Mouse (Mus musculus) heart, postnatal 36 days (tissue): ENCODE measurements around the gene Ccdc77. TPM values are rescaled to one million over a fixed set of nuclear protein-coding genes. Genes with fewer than 3 reads are reported as not detected.
"Not testable (repeated sequence)": the region's sequence is repeated elsewhere in the genome, so short reads cannot be mapped to it uniquely, and the experiment has no call there.

Experiments used
- DNase-seq, 2 experiments: peaks; one replicate each; pipeline ENCODE4 v3.0.0; 2021 to 2022
- intact Hi-C: fragments of 180-260 bp; cut with DNase I; formaldehyde crosslinking; loops from one replicate; pipeline ENCODE4 v1.15.1; 2025
- total RNA-seq, 2 experiments: library from RNA; stranded (reverse); gene quantifications; 2 replicates each; pipeline ENCODE4 v1.2.3; 2021

Gene Ccdc77
- total RNA-seq, 2 experiments from 2014 or later: 4.1 to 5.8 TPM

- no peak for DNase-seq
- intact Hi-C loops: no loop called here
Measured at GRCm38 (mm10) chr6:120318303-120318940, 45.8 kb downstream of the Ccdc77 start.

DNA sequence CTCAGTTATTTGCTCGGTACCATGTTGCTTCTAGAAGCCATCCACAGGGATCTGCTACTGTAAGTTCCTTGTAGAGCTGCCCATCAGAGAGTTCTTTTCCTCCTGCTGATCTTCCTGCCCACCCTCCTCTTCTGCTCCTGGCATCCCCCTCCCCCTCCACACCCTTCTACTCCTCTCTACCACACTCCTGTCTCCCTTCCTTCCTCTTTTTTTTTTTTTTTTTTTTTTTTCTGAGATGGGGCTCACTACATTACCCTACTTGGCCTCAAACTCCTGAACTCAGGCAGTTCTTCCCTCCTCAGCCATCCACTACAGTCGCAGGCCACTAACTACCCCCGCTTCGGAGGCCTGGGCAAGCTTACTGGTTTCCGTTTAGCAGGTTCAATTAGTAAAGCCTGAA, 51.7 kb downstream of the Ccdc77 start:
- DNase-seq: no peak
- intact Hi-C loops: no loop called here

DNA sequence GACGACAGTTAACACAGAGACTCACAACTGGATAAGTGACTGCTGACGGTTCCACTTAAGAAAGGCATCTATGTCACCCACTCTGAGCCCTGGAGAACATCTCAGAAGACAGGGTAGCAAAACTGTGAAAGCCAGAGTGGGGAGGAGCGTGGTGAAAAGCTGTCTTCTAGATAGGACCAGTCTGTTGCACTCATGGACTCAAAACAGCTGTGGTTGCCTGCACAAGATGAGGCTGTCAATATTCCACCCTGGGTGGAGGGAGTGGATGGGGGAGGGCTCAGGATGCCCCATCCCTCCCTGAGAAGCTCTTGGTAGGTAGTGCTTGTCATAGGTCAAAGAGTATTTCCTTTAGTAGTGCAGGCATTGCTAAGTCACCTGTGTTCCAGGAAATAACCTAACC, 54.4 kb downstream of the Ccdc77 start:
- intact Hi-C loops: no loop called here

DNA sequence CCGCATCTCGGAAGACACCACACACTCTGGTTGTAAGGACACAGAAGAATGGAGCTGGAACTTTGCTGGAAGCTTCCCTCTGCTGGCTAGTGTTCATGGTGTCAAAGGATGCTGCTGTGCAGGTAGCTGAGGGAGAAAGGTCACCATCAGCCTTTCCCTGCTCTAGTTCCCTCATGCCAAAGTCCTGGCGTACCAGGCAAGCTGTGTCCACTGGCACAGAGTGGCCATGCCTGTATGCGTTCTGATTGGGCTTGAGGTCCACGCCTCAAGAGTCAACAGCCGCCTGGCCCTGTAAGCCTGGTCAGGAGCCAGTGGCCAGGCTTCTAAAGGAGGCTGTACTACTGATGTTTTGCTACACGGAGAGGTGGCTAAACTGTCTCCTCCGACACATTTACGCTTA, 54.8 kb downstream of the Ccdc77 start:
- no peak for DNase-seq
- intact Hi-C loops: no loop called here

More for the DNA sequence above, 54.4 kb downstream of the Ccdc77 start:
- no peak for DNase-seq

DNA sequence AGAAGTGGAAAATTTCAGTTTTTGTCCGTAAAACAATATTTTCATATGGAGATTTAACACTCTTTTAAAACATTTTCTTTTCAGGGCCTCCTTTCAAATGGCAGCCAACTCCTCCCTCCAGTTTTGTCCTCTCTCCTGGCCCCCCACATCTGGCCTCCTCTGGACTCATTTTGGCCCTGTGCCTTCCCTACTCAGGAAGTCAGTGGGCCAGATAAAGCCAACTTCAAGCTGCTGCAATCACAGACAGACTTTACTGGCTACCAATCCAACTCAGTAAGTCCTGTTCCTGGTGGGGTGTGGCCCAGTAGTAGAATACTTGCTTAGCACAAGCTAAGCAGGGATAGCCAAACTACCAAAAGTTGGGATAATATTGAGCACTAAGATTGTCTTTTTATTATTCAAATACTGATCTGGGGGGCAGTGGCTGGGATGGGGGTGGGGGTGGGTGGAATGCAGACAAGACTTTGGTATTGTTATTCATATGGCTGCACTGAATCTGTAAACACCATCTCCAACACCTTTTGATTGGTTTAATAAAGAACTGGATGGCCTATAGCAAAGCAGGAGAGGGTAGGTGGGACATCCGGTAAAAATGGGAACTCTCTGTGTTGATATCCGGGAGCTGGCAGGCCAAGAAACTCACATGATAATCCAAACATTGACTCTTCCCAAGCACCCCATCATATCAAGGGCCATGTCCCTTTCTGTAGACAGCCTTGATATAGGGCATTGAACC, 57.1 kb downstream of the Ccdc77 start:
- DNase-seq: no peak
- intact Hi-C loops: no loop called here

DNA sequence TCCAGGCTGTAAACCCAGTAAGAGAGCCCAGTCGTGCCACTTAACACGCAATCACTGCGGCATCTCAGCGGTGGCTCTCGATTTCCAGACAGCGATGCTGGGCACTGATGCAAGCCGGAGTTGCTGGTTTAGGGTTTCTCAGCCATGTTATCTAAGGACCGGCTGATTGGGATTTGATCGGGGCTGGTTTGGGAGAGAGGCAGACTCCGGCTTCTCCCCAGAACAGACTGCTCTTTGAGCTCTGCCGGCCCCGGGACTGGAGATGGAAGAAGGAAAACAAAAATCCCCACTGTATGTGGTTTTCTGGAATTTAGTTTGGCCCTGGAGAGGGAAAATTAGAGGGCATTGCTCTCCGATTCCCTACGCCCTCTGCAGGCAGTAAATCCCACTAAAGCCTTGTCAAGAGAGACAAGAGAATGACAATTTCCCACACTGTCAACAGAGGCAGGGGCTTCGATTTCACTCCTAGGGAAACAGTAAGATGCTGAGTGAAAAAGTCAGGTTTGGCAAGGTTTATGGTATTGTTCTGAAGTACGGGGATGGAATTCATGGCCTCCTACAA, 61.3 kb downstream of the Ccdc77 start:
- intact Hi-C loops: no loop called here

DNA sequence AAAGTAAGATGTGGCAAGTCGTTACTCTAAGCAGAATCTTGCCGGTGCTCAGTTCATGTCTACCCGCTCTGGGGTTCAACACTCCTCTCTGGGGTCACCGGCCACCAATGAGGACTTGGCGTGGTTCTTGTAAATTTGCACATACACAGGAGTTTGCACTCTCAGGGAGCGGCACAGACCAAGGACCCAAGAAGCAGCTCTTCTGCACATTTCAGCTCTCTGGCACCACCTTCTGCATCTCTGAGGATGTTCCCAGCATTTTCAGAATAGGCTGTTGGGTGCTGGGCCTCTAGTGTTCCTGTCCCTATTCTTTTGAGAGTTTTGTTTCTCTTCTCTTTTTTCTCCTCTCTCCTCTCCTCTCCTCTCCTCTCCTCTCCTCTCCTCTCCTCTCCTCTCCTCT, 63.0 kb downstream of the Ccdc77 start:
- intact Hi-C loops: loop anchor here (1.0 kb wide), 1 partner anchor 79 kb away; no protein-coding TSS in a partner anchor
- DNase-seq: peak; percentile 13 to 16

More for the DNA sequence above, 61.3 kb downstream of the Ccdc77 start:
- DNase-seq: peak in 1 of 2 experiments; percentile 10

DNA sequence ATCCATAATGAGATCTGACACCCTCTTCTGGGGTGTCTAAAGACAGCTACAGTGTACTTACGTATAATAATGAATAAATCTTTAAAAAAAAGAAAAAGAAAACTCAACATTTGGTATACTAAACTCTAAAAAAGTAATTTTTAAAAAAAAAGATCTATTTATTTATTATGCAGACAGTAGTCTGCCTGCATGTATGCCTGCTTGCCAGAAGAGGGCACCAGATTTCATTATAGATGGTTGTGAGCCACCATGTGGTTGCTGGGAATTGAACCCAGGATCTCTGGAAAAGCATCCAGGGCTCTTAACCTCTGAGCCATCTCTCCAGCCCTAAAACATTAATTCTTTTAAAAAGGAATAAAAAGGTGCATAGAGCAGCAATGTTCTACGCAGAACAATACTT, 67.6 kb downstream of the Ccdc77 start:
- DNase-seq, intact Hi-C loops: not testable (repeated sequence)

- no peak for DNase-seq
- intact Hi-C loops: no loop called here
Measured at GRCm38 (mm10) chr6:120294785-120295133, 69.4 kb downstream of the Ccdc77 start.

DNA sequence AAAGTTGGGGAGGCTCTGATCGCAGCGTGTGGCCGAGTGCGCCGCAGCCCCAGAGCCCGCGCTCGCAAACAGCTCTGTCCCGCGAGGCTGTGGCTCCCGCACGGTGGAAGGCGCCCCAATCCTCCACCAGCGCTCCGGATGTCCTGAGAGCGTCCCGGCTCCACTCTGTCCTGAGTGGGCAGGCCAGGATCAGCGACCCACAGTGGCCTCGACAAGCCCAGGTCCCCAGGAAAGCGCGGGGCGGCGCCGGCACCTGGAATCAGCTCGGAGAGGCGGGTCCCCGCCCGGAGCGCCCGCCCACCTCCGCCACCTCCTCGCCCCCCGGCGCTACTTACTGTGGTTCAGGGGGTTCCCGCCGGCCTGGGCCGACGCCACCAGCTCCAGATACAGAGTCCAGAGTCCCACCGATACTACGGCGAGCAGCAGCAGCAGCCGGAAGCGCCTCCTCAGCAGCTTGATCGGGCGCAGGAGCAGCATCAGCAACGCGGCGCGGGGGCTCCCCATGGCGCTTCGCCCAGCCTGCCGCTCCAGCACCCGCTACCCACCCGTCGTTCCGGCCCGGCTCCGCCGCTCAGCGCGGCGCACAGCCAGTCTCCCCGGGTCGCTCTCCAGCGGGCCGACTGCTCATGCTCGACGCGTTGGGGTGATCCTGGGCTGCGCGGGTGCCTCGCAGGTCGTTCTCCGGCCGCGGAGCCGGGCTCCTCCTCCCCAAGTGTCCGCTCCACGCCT, 70.0 kb downstream of the Ccdc77 start, which contains the start of the genes D330020A13Rik and B4galnt3:
TSS of gene D330020A13Rik (plus strand) at position 309 of the 729 bp plus-strand sequence.
TSS of gene B4galnt3 (minus strand) at position 504 of the 729 bp plus-strand sequence.
- intact Hi-C loops: no loop called here
- no peak for DNase-seq

DNA sequence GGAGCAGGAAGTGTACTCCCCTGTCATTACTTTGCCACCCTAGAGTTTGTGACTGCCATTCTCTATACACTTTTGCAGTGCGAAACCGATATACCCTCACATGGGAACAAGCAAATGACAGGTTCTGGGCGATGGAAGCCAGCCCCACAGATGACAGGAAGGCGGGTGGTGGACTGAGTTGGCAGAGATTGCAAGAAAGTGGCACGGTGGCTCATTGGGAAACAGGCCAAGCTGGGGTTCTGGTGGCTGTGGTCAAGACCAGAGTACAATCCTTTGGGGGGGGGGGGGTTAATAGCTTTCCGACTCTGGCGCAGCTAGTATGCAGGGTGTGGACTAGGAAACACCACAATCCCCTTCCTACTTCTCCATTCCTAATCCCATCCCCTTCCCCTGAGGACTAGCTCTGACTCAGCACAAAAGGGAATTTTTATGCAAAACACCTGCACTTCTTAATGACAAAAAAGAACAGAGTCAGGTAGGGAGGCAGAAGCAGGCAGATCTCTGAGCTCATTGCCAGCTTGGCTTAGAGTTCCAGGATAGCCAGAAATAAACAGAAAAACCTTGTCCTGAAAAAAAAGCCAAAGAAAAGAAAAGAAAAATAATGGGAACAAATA, 72.7 kb downstream of the Ccdc77 start:
- no peak for DNase-seq
- intact Hi-C loops: no loop called here

GRCm38 (mm10) chr6:120289430-120289829, 74.7 kb downstream of the Ccdc77 start:
- intact Hi-C loops: no loop called here
- no peak for DNase-seq

DNA sequence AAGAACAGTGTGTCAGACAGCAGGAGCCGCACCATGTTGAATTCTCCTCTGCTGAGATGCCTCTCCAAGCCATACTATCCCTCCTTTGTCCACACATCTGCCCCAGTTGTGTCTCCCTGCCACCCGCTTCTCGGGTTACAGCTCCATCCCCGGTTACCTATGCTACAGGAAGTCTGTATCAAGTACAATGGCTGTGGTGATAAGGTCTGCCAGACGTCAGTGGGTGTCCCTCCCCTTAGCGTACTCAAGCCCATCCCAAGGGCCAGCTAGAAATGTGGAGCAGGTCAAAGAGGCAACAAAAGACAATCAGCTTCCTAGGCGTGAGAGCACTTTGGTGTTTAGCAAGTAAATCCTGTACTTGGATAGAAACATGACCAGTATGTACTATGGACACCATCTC, 75.6 kb downstream of the Ccdc77 start:
- DNase-seq: no peak
- intact Hi-C loops: no loop called here

DNA sequence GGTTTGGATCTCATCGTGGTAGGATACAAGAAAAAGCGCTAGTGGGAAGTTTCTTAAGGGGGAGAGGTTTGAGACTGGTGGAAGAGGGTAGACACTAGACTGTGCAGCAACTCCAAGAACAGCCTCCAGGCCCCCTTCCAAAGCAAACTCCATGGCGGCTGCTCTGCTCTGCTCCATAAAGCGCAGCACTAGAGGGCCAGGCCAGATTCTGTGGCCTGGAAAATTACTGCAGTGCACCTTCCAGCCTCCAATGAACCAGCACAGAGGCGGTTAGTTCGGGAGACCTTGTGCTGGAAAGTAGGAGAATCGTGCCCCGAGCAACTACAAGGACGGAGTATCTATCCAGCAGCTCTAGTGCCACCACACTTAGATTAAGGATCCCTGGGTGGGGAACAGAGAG, 76.9 kb downstream of the Ccdc77 start:
- intact Hi-C loops: no loop called here
- DNase-seq: no peak

DNA sequence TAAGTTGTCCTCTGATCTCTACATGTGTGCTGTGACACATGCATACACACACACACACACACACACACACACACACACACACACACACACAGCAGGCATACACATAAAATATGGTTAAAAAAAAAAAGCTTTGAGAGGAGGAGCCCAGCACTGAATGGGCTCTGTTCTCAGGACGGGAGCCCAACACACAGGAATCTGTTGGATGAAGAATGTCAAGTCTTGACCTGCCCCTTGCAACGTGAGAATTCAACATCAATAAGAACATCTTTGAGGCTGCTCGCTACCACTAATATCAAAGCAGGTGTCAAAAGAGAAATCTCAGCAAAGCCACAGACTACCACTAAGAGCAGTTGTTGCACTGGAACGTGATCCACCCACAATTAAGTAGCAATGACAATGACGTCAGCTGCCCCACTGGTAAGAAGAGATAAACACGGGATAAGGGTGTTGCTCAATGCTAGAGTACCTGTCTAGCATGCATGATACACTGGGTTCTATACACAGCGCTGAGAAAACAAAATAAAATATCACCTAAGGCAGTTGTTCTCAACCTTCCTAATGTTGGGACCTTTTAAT, 87.2 kb downstream of the Ccdc77 start:
- DNase-seq: no peak
- intact Hi-C loops: no loop called here

- intact Hi-C loops: no loop called here
- no peak for DNase-seq
Measured at GRCm38 (mm10) chr6:120275301-120275700, 88.9 kb downstream of the Ccdc77 start.

GRCm38 (mm10) chr6:120274887-120275286, 89.3 kb downstream of the Ccdc77 start:
- DNase-seq: peak; percentile 28 to 50
- intact Hi-C loops: no loop called here
